Mouse (Mus musculus) kidney, postnatal 36 days (tissue): Measurements from ENCODE around the gene Tln2.
A peak's percentile ranks its signal among the peaks of the same experiment; 100 is the strongest.

ENCODE experiments used
- DNase-seq, 2 experiments: peaks; one replicate each; pipeline ENCODE4 v3.0.0; 2021 to 2022; ENCODE audit warnings: mixed read lengths in 2 of 2

The Tln2 gene

GRCm38 (mm10) chr9:67270061-67270595 lies 289.4 kb downstream of the Tln2 start:
- no peak for DNase-seq

- no peak for DNase-seq
Measured at GRCm38 (mm10) chr9:67267276-67267990, 292.1 kb downstream of the Tln2 start.

GRCm38 (mm10) chr9:67265513-67265912 lies 294.0 kb downstream of the Tln2 start:
- no peak for DNase-seq

GRCm38 (mm10) chr9:67264896-67265295 lies 294.6 kb downstream of the Tln2 start:
- DNase-seq = peak; percentile 64 to 75

- DNase-seq = peak; percentile 37 to 46
Measured at GRCm38 (mm10) chr9:67260835-67261599, 298.5 kb downstream of the Tln2 start.

GRCm38 (mm10) chr9:67250141-67250540 lies 309.4 kb downstream of the Tln2 start:
- peak in 1 of 2 experiments; percentile 43 for DNase-seq

- no peak for DNase-seq
Measured at GRCm38 (mm10) chr9:67247365-67247950, 312.0 kb downstream of the Tln2 start.

GRCm38 (mm10) chr9:67245265-67245664 lies 314.2 kb downstream of the Tln2 start:
- no peak for DNase-seq

GRCm38 (mm10) chr9:67241683-67242082 lies 317.8 kb downstream of the Tln2 start:
- no peak for DNase-seq

GRCm38 (mm10) chr9:67240456-67240855 lies 319.0 kb downstream of the Tln2 start:
- peak; percentile 85 to 87 for DNase-seq

- peak in 1 of 2 experiments; percentile 37 for DNase-seq
Measured at GRCm38 (mm10) chr9:67236987-67237386, 322.5 kb downstream of the Tln2 start.

GRCm38 (mm10) chr9:67235441-67236217 lies 323.9 kb downstream of the Tln2 start:
- peak; percentile 32 to 46 for DNase-seq

- DNase-seq = no peak
Measured at GRCm38 (mm10) chr9:67229033-67229432, 330.5 kb downstream of the Tln2 start.

- DNase-seq = peak; percentile 28 to 67
Measured at GRCm38 (mm10) chr9:67220388-67220787, 339.1 kb downstream of the Tln2 start.

- no peak for DNase-seq
Measured at GRCm38 (mm10) chr9:67218001-67218400, 341.5 kb downstream of the Tln2 start.

GRCm38 (mm10) chr9:67214191-67214985 lies 345.1 kb downstream of the Tln2 start:
- DNase-seq = no peak

- DNase-seq = peak; percentile 75 to 92
Measured at GRCm38 (mm10) chr9:67213275-67213674, 346.2 kb downstream of the Tln2 start.

GRCm38 (mm10) chr9:67211220-67211619 lies 348.3 kb downstream of the Tln2 start:
- DNase-seq = no peak

GRCm38 (mm10) chr9:67209451-67209850 lies 350.1 kb downstream of the Tln2 start:
- DNase-seq = no peak

- DNase-seq = peak in 1 of 2 experiments; percentile 18
Measured at GRCm38 (mm10) chr9:67208420-67208819, 351.1 kb downstream of the Tln2 start.

GRCm38 (mm10) chr9:67205175-67205574 lies 354.3 kb downstream of the Tln2 start:
- DNase-seq = no peak

- DNase-seq = no peak
Measured at GRCm38 (mm10) chr9:67196609-67197008, 362.9 kb downstream of the Tln2 start.
